Comparison of ENCODE assay signal across 33 mouse cellular contexts in genomic region chr11:34737193-34737592, GRCm38 (mm10). TPM values are rescaled to one million over a fixed set of nuclear protein-coding genes. Genes with fewer than 3 reads are reported as not detected.
DNase-seq lines count a peak whose midpoint lies in the region; ATAC-seq and TF ChIP-seq lines count a peak whose summit lies in the region.
"Had no signal": no experiment of that assay in that cellular context is flagged by ENCODE, and none has a peak within 500 bp of the region (broad histone marks: within the 10 kb centered on the region; RNA-seq: fewer than 3 reads in every experiment).

No protein-coding gene starts in this region.

- no peaks in the 10 kb centered on the region for H3K27me3 ChIP-seq in G1E (ENCODE audit: insufficient read depth, low read length)
- no peaks in the 10 kb centered on the region for H3K27me3 ChIP-seq in midbrain, embryonic 15.5 days (replicated peaks)
- H3K27me3 ChIP-seq: embryonic facial prominence, embryonic 13.5 days; hindbrain, embryonic 13.5 days; kidney, embryonic 15.5 days; limb, embryonic 15.5 days; liver, embryonic 13.5 days; neural tube, embryonic 13.5 days had no signal

- DNase-seq in CD4-positive helper T cell, adult 2 months (ENCODE audit: low read depth, low spot score) = peak; percentile 56
- no peak for DNase-seq in G1E (ENCODE audit: low spot score)
- no peak for DNase-seq in spleen, postnatal 4 days (ENCODE audit: low spot score in 2 of 2)
- DNase-seq in retina, postnatal 1 day = no peak
- DNase-seq in spleen, postnatal 10 days (ENCODE audit: low spot score in 2 of 2) = no peak
- DNase-seq: adrenal gland, postnatal 14 days; cerebellum, adult 11-12 months; cerebellum, adult 9-11 months; gastrocnemius, adult 2 months; heart, postnatal 36 days; kidney, adult 18-20 months; kidney, postnatal 36 days; layer of hippocampus, postnatal 36 days; liver, embryonic 13.5 days; lung, adult 18-20 months; lung, postnatal 4 days; right cerebral cortex, postnatal 14 days; thymus, adult 18-20 months; thymus, postnatal 36 days had no signal

- peak; percentile 82 for ATAC-seq in G1E (ENCODE audit: extremely low read depth, insufficient number of reproducible peaks, low FRiP score, poor library complexity, severe bottlenecking)
- ATAC-seq in common myeloid progenitor, adult 5-6 weeks (replicated peaks; ENCODE audit: low read depth, poor library complexity, severe bottlenecking) = peak; percentile 83
- ATAC-seq in midbrain, embryonic 15.5 days (replicated peaks) = no peak
- ATAC-seq: forebrain, embryonic 16.5 days; lung, postnatal 0 days had no signal

- peaks cover 99% of the 10 kb centered on the region for H3K79me2 ChIP-seq in macrophage (ENCODE audit: inconsistent target)

- H3K4me2 ChIP-seq in midbrain, embryonic 15.5 days = no peak overlapping the region
- H3K4me2 ChIP-seq: embryonic facial prominence, embryonic 13.5 days; heart, embryonic 11.5 days; hindbrain, embryonic 13.5 days; kidney, embryonic 15.5 days; limb, embryonic 15.5 days; liver, embryonic 13.5 days; neural tube, embryonic 13.5 days had no signal

- H3K9ac ChIP-seq in midbrain, embryonic 15.5 days = no peak overlapping the region
- H3K9ac ChIP-seq: embryonic facial prominence, embryonic 13.5 days; hindbrain, embryonic 13.5 days; kidney, embryonic 15.5 days; limb, embryonic 15.5 days; liver, embryonic 13.5 days; neural tube, embryonic 13.5 days had no signal

- no peak for TF ChIP-seq CTCF in G1E (IDR thresholded peaks at IDR 0.05; ENCODE audit: low read depth, low read length)

- H3K4me3 ChIP-seq in G1E (ENCODE audit: low read depth, low read length) (no peak overlapping the region), macrophage (ENCODE audit: inconsistent target) (no peak overlapping the region)
- no peak overlapping the region for H3K4me3 ChIP-seq in midbrain, embryonic 15.5 days
- H3K4me3 ChIP-seq: embryonic facial prominence, embryonic 13.5 days; gastrocnemius, adult 2 months; hindbrain, embryonic 13.5 days; kidney, embryonic 15.5 days; limb, embryonic 10.5 days; limb, embryonic 15.5 days; liver, embryonic 13.5 days; midbrain, embryonic 10.5 days; myocyte; neural tube, embryonic 13.5 days had no signal

- peak overlapping the region; percentile 73 for H3K27ac ChIP-seq in macrophage
- H3K27ac ChIP-seq in midbrain, embryonic 15.5 days = no peak overlapping the region
- H3K27ac ChIP-seq: embryonic facial prominence, embryonic 13.5 days; gastrocnemius, adult 2 months; hindbrain, embryonic 13.5 days; kidney, embryonic 15.5 days; limb, embryonic 10.5 days; limb, embryonic 15.5 days; liver, embryonic 13.5 days; midbrain, embryonic 10.5 days; neural tube, embryonic 13.5 days had no signal

- H3K9me3 ChIP-seq in G1E (replicated peaks) = peaks cover 9% of the 10 kb centered on the region; the same call in 1 of the 2 replicates
- no peaks in the 10 kb centered on the region for H3K9me3 ChIP-seq in midbrain, embryonic 15.5 days
- H3K9me3 ChIP-seq: embryonic facial prominence, embryonic 13.5 days; hindbrain, embryonic 13.5 days; kidney, embryonic 15.5 days; limb, embryonic 10.5 days; limb, embryonic 15.5 days; liver, embryonic 13.5 days; midbrain, embryonic 10.5 days; neural tube, embryonic 13.5 days had no signal

- WGBS in macrophage (ENCODE audit: missing documents) = 2% methylated on average over 4 of the region's 4 CpGs
- 95% methylated on average over 4 of the region's 4 CpGs for WGBS in midbrain, embryonic 15.5 days

- H3K4me1 ChIP-seq in G1E (ENCODE audit: insufficient read depth, low read depth, low read length) = no peaks in the 10 kb centered on the region
- no peaks in the 10 kb centered on the region for H3K4me1 ChIP-seq in midbrain, embryonic 15.5 days
- H3K4me1 ChIP-seq: embryonic facial prominence, embryonic 13.5 days; kidney, embryonic 15.5 days; limb, embryonic 10.5 days; limb, embryonic 15.5 days; liver, embryonic 13.5 days; neural tube, embryonic 13.5 days had no signal

- H3K36me3 ChIP-seq in G1E (replicated peaks) (no peaks in the 10 kb centered on the region), macrophage (ENCODE audit: inconsistent target) (peaks cover 17% of the 10 kb centered on the region)
- H3K36me3 ChIP-seq in midbrain, embryonic 15.5 days (replicated peaks) = no peaks in the 10 kb centered on the region
- H3K36me3 ChIP-seq: embryonic facial prominence, embryonic 13.5 days; hindbrain, embryonic 13.5 days; kidney, embryonic 15.5 days; limb, embryonic 10.5 days; limb, embryonic 15.5 days; liver, embryonic 13.5 days; midbrain, embryonic 10.5 days; neural tube, embryonic 13.5 days had no signal

RNA-seq across cellular contexts. Expression of gene Dock2, which starts 46.5 kb away (rescaled TPM):
- 4.7 and 9.1 TPM in 2 replicates for total RNA-seq in G1E (2014; fragmentation: Nextera tagmentation)
- 17.2 and 20.0 TPM in 2 replicates for total RNA-seq in G1E (2017)
- polyA plus RNA-seq in G1E (2012) = 2.8 and 3.0 TPM in 2 replicates
- 124 and 126 TPM in 2 replicates for total RNA-seq in common myeloid progenitor, adult 5-6 weeks (2017)
- total RNA-seq in macrophage (2018; cell fraction: chromatin; rRNA removed) = 1,000 to 10,000 TPM in 25 of 26 experiments, 100 to 1,000 TPM in 1; 626 to 1,628 (median 1,236) TPM
- 100 to 1,000 TPM; 100 to 183 (median 142) TPM for total RNA-seq in macrophage (2018; cell fraction: cytosol; rRNA removed)
- 100 to 1,000 TPM; 263 to 899 (median 464) TPM for total RNA-seq in macrophage (2018; cell fraction: nucleus; rRNA removed)
- 98.2 to 157 TPM (median 126 TPM) in 3 replicates for polyA plus RNA-seq in macrophage (2018)
- polyA plus RNA-seq in midbrain, embryonic 15.5 days (2015; fragmentation: Nextera tagmentation; extraction: Ambion mirVana) = 0.60 and 0.68 TPM in 2 replicates
- polyA plus RNA-seq: myocyte had no signal

Comparison
In these comparisons a context has a peak if more than half of its experiments do, and no peak if none do; other contexts are left out.
1. RNA of gene Dock2, which starts 46.5 kb away (polyA plus RNA-seq): 98.2 to 157 TPM in macrophage; 2.8 to 3.0 TPM in G1E and 0.60 to 0.68 TPM in midbrain, embryonic 15.5 days; every median in the first group is over 10 times any median in the second.